Mouse (Mus musculus) heart, adult 2 months (tissue): ENCODE measurements at regions not wholly inside any gene's neighbourhood (a gene's known extent, or its start where the extent isn't known, plus 50 kb on each side); places are given as distances from the start of the nearest gene placed in this dataset.

Experiments used
- EP300 ChIP-seq: fragments of 200-500 bp; IDR thresholded peaks from 2 replicates; pipeline ENCODE4 v1.6.1; 2011; ENCODE audit warnings: low read depth, low read length, control low read depth; ENCODE audit not compliant: insufficient read depth
- POLR2A ChIP-seq: fragments of 200-500 bp; IDR thresholded peaks from 2 replicates; pipeline ENCODE4 v1.6.1; 2011; ENCODE audit warnings: mild to moderate bottlenecking, low read depth, low read length, control low read depth; ENCODE audit not compliant: insufficient read depth

GRCm38 (mm10) chr7:71526152-71526551 lies 174.9 kb upstream of the Gm10295 start:
- no peak for TF ChIP-seq EP300
- no peak for TF ChIP-seq POLR2A
